Mouse (Mus musculus): Measurements from ENCODE around the gene Tubd1. TPM values are rescaled to one million over a fixed set of nuclear protein-coding genes. Genes with fewer than 3 reads are reported as not detected.
A peak's percentile ranks its signal among the peaks of the same experiment; 100 is the strongest.

Tubd1 gene
- polyA plus RNA-seq, 1 experiment from 2014 or later = 4.7 TPM

DNA sequence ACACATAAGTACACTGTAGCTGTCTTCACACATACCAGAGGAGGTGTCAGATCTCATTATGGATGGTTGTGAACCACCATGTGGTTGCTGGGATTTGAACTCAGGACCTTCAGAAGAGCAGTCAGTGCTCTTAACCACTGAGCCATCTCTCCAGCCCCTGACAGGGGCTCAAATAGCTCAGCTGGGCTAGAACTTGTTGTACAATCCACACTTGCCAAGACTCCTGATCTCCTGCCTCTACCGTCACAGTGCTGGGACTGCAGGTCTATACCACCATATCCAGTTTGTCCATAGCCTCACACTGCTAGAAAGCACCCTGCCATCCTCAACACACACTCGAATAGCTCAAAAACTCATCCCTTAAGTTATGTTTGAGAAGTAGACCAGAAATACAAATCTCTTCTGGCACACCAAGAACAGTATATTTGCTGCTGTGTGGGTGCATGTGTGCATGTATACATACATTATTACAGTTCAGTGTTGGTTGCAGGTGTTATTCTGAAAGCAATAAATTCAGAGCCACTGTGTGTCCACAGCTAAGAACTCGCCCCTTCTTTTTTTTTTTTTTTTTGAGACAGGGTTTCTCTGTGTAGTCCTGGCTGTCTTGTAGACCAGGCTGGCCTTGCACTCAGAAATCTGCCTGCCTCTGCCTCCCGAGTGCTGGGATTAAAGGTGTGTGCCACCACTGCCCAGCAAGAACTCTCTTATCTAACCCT, 44.0 kb downstream of the Tubd1 start:
- no peak overlapping the region for H3K9ac ChIP-seq (ENCODE audit: low read depth, low read length)
- no peak for TF ChIP-seq CTCF (IDR thresholded peaks at IDR 0.05; ENCODE audit: low read depth)
- H3K4me2 ChIP-seq (replicated peaks; ENCODE audit: low read depth) = no peak overlapping the region
- no peaks in the 10 kb centered on the region for H3K27me3 ChIP-seq (replicated peaks; ENCODE audit: control insufficient read depth, insufficient read depth, low read length)
- H3K4me1 ChIP-seq (replicated peaks; ENCODE audit: control insufficient read depth, insufficient read depth, low read length) = no peaks in the 10 kb centered on the region; the same call in 1 of the 2 replicates
- H3K36me3 ChIP-seq (ENCODE audit: control insufficient read depth, insufficient read depth) = no peaks in the 10 kb centered on the region
- no peak overlapping the region for H3K4me3 ChIP-seq (ENCODE audit: low read depth, low read length)
- H3K27ac ChIP-seq (ENCODE audit: low read depth, low read length) = no peak overlapping the region
- no peaks in the 10 kb centered on the region for H3K9me3 ChIP-seq (ENCODE audit: control insufficient read depth)
- ATAC-seq = no peak
- WGBS = 76% methylated on average over 4 of the region's 4 CpGs

DNA sequence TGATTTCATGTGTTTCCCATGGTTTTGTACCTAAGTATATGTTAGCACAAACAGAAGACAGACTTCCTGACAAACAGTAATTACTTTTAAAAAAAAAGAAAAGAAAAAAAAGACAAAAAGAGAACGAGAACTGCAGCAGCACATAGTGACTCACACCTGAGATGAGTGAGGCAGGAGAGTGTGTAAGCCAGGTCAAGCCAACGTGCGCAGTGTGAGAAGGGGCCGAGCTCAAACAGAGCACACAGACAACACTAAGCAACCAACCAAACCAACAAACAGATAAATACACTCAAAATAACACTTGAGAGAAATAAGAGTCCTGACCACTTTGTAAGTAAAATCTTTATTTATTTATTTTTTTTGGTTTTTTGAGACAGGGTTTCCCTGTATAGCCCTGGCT, 45.3 kb downstream of the Tubd1 start:
- H3K4me1 ChIP-seq (replicated peaks; ENCODE audit: control insufficient read depth, insufficient read depth, low read length) = no peaks in the 10 kb centered on the region; the same call in 1 of the 2 replicates
- no peak for TF ChIP-seq CTCF (IDR thresholded peaks at IDR 0.05; ENCODE audit: low read depth)
- H3K27ac ChIP-seq (ENCODE audit: low read depth, low read length) = no peak overlapping the region
- no peak overlapping the region for H3K4me3 ChIP-seq (ENCODE audit: low read depth, low read length)
- no peak overlapping the region for H3K9ac ChIP-seq (ENCODE audit: low read depth, low read length)
- H3K9me3 ChIP-seq (ENCODE audit: control insufficient read depth) = no peaks in the 10 kb centered on the region
- no peak overlapping the region for H3K4me2 ChIP-seq (replicated peaks; ENCODE audit: low read depth)
- ATAC-seq = no peak
- H3K27me3 ChIP-seq (replicated peaks; ENCODE audit: control insufficient read depth, insufficient read depth, low read length) = no peaks in the 10 kb centered on the region
- H3K36me3 ChIP-seq (ENCODE audit: control insufficient read depth, insufficient read depth) = no peaks in the 10 kb centered on the region
- WGBS = 68% methylated on average over 4 of the region's 4 CpGs

DNA sequence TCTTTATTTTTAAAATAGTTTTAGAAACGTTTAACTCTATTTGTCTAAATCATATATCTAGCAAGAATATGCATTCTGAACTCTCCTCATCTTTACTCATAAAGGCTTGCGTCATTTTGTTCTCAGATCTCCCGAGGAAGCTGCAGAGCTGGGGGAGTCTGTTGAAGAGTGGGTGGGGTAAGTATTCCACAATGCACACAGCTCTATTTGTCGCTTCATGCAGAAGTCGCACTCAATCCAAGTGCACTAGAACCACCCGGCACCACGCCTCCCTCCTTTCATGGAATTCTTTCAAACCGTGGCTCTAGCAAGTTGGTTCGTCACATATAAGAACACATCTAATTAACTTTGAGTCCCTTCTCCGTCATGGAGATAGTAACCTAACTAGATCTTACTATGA, 45.8 kb downstream of the Tubd1 start:
- TF ChIP-seq CTCF (IDR thresholded peaks at IDR 0.05; ENCODE audit: low read depth) = no peak
- H3K27me3 ChIP-seq (replicated peaks; ENCODE audit: control insufficient read depth, insufficient read depth, low read length) = no peaks in the 10 kb centered on the region
- H3K9ac ChIP-seq (ENCODE audit: low read depth, low read length) = no peak overlapping the region
- ATAC-seq = no peak
- no peaks in the 10 kb centered on the region for H3K9me3 ChIP-seq (ENCODE audit: control insufficient read depth)
- WGBS = 88% methylated on average over 10 of the region's 10 CpGs
- H3K36me3 ChIP-seq (ENCODE audit: control insufficient read depth, insufficient read depth) = no peaks in the 10 kb centered on the region
- H3K4me2 ChIP-seq (replicated peaks; ENCODE audit: low read depth) = no peak overlapping the region
- H3K4me1 ChIP-seq (replicated peaks; ENCODE audit: control insufficient read depth, insufficient read depth, low read length) = no peaks in the 10 kb centered on the region; the same call in 1 of the 2 replicates
- H3K4me3 ChIP-seq (ENCODE audit: low read depth, low read length) = no peak overlapping the region
- H3K27ac ChIP-seq (ENCODE audit: low read depth, low read length) = no peak overlapping the region

DNA sequence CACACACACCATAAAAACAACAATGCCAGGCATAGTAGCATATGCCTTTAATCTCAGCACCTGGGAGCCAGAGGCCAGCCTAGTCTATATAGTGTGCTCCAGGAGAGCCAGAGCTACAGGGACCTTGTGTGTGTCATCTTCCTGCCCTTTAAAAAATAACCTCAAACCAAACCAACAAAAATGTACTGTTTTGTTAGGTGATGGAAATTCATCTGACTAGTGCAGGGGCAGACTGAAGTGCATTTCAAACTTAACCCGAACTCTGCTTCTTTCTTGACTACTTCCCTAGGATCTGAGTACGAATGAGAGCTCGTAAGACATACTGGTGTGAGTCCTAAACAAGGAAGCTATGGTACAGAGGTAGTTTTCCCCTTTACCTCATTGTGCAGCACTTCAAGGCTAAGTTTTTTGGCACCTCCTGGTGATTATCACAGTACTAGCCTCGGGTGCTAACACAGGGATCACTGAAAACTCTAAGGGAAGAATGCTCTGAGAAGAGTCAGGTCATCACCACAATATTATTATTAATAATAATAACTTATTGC, 46.6 kb downstream of the Tubd1 start:
- ATAC-seq = no peak
- WGBS = 76% methylated on average over 4 of the region's 4 CpGs
- no peaks in the 10 kb centered on the region; the same call in 1 of the 2 replicates for H3K4me1 ChIP-seq (replicated peaks; ENCODE audit: control insufficient read depth, insufficient read depth, low read length)
- H3K27me3 ChIP-seq (replicated peaks; ENCODE audit: control insufficient read depth, insufficient read depth, low read length) = no peaks in the 10 kb centered on the region
- no peak overlapping the region for H3K4me2 ChIP-seq (replicated peaks; ENCODE audit: low read depth)
- H3K36me3 ChIP-seq (ENCODE audit: control insufficient read depth, insufficient read depth) = no peaks in the 10 kb centered on the region
- H3K9me3 ChIP-seq (ENCODE audit: control insufficient read depth) = no peaks in the 10 kb centered on the region
- no peak overlapping the region for H3K9ac ChIP-seq (ENCODE audit: low read depth, low read length)
- no peak overlapping the region for H3K27ac ChIP-seq (ENCODE audit: low read depth, low read length)
- no peak for TF ChIP-seq CTCF (IDR thresholded peaks at IDR 0.05; ENCODE audit: low read depth)
- H3K4me3 ChIP-seq (ENCODE audit: low read depth, low read length) = no peak overlapping the region

DNA sequence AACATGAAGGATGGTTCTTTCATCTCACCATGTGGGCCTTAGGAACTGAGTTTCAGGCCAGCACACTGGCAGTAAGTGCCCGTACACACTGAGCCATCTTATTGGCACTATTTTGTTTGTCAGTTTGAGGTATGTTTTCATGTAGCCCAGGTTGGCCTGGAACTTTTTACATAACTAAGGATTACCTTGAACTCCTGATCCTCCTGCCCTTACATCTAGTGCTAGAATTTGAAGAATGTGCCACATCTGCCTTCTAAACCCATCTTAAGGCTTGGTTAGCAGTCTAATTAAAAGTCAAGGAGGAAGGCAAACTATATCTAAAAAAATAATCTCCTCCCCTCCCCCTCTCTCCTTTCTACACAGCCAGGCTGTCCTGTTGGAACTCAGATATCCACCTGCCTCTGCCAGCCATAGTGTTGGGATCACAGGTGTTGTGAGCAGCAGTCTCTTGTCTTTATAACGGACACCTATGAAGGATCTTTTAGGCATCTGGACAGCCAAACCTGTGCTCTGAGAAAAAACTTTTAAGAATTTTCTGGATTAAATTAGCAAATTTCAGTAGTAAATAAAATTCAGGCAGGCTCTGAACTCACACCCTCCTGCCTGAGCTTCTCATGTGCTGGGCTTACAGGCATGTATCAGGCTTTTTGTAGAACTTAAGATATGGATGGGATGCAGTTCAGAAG, 47.3 kb downstream of the Tubd1 start:
- no peak overlapping the region for H3K9ac ChIP-seq (ENCODE audit: low read depth, low read length)
- no peak overlapping the region for H3K4me2 ChIP-seq (replicated peaks; ENCODE audit: low read depth)
- no peak overlapping the region for H3K27ac ChIP-seq (ENCODE audit: low read depth, low read length)
- no peak for TF ChIP-seq CTCF (IDR thresholded peaks at IDR 0.05; ENCODE audit: low read depth)
- H3K9me3 ChIP-seq (ENCODE audit: control insufficient read depth) = no peaks in the 10 kb centered on the region
- H3K4me3 ChIP-seq (ENCODE audit: low read depth, low read length) = no peak overlapping the region
- ATAC-seq = no peak
- H3K36me3 ChIP-seq (ENCODE audit: control insufficient read depth, insufficient read depth) = no peaks in the 10 kb centered on the region
- no peaks in the 10 kb centered on the region; the same call in 1 of the 2 replicates for H3K4me1 ChIP-seq (replicated peaks; ENCODE audit: control insufficient read depth, insufficient read depth, low read length)
- no peaks in the 10 kb centered on the region for H3K27me3 ChIP-seq (replicated peaks; ENCODE audit: control insufficient read depth, insufficient read depth, low read length)
- WGBS = 89% methylated on average over 2 of the region's 2 CpGs

DNA sequence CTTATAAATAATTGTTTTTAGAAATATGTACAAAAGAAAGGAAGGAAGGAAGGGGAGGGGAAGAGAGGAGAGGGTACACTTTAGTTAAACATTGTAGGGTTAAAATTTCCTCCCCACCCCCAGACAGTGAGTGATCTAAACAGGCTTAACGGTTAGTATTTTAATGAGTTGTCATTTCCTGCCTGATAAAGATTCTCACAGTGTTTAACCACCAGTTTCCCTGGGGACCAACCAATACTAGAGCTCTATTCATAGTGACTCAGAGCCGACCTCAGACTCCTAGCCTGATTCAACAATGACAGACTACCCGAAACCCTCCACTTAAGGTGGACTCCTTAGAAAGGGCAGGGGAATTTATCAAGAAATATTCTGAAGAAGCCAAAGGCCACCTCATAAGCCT, 48.2 kb downstream of the Tubd1 start:
- Histone ChIP-seq H3K4me1 (replicated peaks; ENCODE audit: control insufficient read depth, insufficient read depth, low read length) (no peaks in the 10 kb centered on the region; the same call in 1 of the 2 replicates), H3K27ac (ENCODE audit: low read depth, low read length) (no peak overlapping the region), H3K9me3 (ENCODE audit: control insufficient read depth) (no peaks in the 10 kb centered on the region), H3K4me3 (ENCODE audit: low read depth, low read length) (no peak overlapping the region), H3K4me2 (replicated peaks; ENCODE audit: low read depth) (no peak overlapping the region), H3K9ac (ENCODE audit: low read depth, low read length) (no peak overlapping the region), H3K36me3 (ENCODE audit: control insufficient read depth, insufficient read depth) (no peaks in the 10 kb centered on the region), H3K27me3 (replicated peaks; ENCODE audit: control insufficient read depth, insufficient read depth, low read length) (no peaks in the 10 kb centered on the region)
- ATAC-seq = peak; percentile 41; the same call in 1 of the 2 replicates
- TF ChIP-seq CTCF (IDR thresholded peaks at IDR 0.05; ENCODE audit: low read depth) = no peak
- WGBS = 13% methylated on average over 3 of the region's 3 CpGs

Measured in intestine, postnatal 0 days (tissue).